Mouse (Mus musculus) hematopoietic stem cell, adult 5-6 weeks (primary cell): Measurements from ENCODE around the gene Ttyh3. TPM values are rescaled to one million over a fixed set of nuclear protein-coding genes. Genes with fewer than 3 reads are reported as not detected.
A peak's percentile ranks its signal among the peaks of the same experiment; 100 is the strongest.

Source experiments
- ATAC-seq, 2 experiments: fragments of 125-278 bp in 1 of 2; replicated peaks in 1 of 2; 2 replicates each; pipeline ENCODE4 v1.8.0; 2016 to 2017; ENCODE audit warnings: inconsistent platforms in 2 of 2, mild to moderate bottlenecking in 2 of 2, moderate number of reproducible peaks in 2 of 2, low read depth in 1 of 2, moderate TSS enrichment in 1 of 2; ENCODE audit not compliant: low FRiP score in 2 of 2, poor library complexity in 2 of 2, severe bottlenecking in 2 of 2, insufficient read depth in 1 of 2, low TSS enrichment in 1 of 2
- total RNA-seq: library from RNA; stranded (forward); fragments of 172-1452, 232-1000 nt; gene quantifications from 2 replicates; pipeline ENCODE4 v1.2.3, GENCODE M21; 2017

Ttyh3 gene
- total RNA-seq, 1 experiment from 2014 or later, result 11.3 TPM

DNA sequence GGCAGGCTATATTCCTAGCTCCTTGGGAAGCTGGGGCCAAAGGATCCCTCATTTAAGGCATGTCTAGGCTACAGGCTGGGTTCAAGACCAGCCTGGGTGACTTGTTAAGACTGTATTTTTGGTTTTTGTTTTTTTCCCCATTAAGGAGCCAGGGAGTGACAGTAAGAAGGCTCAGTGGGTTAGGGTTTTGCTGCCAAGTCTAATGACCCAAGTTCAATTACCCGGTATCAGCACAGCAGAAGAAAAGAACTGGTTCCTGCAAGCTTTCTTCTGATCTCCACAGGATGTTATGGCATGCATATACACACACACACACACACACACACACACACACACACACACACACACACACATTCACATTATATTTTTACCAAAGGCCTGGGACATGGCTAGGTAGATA lies 11.6 kb upstream of the Ttyh3 start:
- ATAC-seq, result no peak

GRCm38 (mm10) chr5:140659607-140660272 lies 10.9 kb upstream of the Ttyh3 start:
- no peak for ATAC-seq

DNA sequence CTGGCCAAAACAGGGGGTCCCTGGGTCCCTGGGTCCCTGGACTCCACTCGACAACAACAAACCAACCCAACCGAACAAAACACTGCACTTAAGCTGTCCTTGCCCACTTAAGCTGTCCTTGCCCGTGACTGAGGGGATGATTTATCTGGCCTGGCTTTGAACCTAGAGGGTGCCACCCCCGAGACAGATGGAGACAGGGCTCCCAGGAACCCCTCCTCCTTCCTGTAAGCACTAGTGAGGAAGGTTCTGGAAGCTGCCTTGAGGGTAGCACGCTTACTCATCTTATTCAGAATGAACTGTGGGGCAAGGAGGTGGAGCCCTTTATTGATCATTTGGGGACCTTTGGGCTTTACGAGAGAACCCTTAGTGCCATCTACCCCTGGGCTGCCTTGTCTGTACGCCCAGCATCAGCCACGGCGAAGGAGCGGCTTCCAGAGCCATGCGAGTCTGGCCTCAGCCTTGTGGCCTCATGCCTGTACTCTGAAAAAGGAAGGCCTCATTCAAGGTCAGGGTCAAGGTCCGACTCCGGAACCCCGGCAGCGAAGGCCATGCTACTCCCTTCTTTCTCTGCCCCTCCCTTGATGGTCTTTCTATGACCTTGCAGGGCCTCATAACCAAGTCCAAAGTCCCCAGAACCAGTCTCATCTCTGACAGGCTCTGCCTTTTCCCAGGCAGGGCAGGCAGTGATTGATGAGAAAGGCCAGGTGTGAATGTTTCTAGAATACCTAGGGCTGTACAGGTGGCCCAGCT lies 5.4 kb upstream of the Ttyh3 start:
- no peak for ATAC-seq

GRCm38 (mm10) chr5:140652587-140652986 lies 3.8 kb upstream of the Ttyh3 start:
- no peak for ATAC-seq

GRCm38 (mm10) chr5:140651231-140651630 lies 2.4 kb upstream of the Ttyh3 start:
- ATAC-seq, result no peak

- ATAC-seq, result no peak
These were observed 1.1 kb upstream of the Ttyh3 start for GRCm38 (mm10) chr5:140649881-140650414.

DNA sequence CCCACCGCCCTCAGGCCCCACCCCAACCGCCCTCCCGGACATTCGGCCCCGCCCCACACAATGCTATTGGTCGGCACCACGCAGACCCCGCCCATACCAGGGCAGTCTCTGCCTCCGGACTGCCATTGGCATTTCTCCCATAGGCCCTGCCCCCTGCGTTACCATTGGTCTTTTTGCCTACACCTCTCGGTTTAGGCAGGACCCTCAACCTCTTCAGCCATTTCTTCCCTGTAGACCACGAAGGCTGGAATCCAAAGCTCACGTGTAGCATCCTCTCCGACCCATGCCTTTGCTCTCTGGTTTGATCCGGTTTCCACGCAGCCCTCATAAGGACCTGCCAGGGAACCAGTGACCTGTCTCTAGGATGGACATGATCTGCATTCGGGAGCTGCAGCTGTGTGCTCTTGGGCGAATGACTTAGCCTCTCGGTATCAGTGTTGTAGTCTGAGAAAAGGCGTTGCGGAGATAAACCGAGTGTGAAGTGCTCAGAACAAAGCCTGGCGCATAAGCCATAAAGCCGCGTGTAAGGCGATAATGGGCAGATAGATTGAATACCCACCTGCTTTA lies 353 bp upstream of the Ttyh3 start:
- ATAC-seq, result peak; percentile 91 to 92

DNA sequence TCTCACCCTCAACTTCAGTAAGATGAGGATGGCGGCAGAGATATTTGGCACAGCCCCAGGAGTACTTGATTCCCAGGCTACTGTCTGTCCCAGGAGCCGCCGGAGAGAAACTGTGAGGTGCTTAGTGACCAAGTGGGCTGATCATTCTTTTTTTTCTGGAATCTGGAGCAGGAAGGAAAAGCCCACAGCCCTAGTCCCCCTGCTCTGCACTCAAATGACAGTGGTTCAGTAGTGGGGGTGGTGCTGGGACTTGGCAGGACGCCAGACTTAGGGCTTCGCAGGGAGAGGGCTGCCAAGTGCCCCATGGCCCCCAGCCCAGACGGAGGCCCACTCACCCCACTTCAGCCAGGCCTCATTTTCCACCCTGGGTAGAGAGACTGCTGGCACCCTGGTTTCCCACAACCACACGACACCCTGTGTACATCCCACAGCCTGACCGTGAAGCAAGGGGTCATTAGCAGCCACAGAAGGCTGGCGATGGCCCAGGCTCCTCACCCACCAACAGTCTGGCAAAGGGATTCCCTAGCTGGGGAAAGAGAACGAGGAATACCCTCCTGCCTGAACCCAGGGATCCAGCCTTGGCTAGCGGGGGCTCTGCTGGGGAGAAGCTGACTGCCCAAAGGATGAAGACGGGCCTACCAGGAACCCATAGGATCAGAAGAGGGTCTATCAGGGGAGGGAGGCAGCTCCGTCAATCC lies 861 bp downstream of the Ttyh3 start:
- no peak for ATAC-seq

- no peak for ATAC-seq
These were observed 1.6 kb downstream of the Ttyh3 start for GRCm38 (mm10) chr5:140647031-140647760.

- no peak for ATAC-seq
These were observed 2.7 kb downstream of the Ttyh3 start for GRCm38 (mm10) chr5:140646171-140646570.

DNA sequence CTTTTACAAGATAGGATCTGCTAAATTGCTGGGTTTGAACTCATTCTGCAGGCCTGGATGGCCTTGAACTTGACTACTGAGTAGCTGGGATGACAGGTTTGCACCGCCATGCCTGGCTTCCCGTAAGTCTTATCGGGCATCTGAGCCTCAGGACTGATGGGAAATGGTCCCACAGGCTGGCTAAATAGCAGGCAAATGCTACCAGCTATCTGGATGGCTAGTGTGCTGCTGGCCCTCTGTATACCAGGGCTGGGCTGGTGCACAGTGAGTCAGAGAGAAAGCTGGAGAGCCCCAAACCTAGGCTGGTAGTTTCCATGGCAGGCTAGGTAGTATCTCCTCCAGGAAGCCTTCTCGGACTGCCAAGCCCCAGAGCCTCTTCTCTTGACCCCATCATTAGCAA lies 3.4 kb downstream of the Ttyh3 start:
- no peak for ATAC-seq

DNA sequence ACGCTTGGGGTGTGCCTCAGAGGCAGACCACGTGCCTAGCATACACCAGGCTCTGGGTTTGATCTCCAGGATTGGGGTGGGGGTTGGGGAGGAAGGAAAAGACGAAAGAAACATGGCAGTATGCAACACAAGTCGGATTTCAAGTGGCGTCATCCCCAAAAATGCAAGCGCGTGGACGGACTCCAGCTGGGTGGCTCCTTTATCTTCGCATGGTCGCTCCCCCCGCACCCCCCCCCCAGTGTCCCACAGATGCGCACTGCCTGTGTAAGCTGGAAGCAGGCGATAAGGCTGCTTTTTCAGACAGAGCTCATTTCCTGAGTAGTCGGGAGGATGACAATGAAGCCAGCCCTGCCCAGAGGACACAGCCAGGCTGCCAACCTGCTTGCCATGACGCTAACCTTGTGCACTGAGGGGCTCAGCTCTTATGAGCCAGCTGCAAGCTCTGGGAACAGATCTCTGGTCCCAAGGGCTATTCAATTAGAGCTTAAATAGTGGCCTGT lies 4.1 kb downstream of the Ttyh3 start:
- peak in 1 of 2 experiments; percentile 4; a peak in 1 of 4 replicates for ATAC-seq

GRCm38 (mm10) chr5:140644263-140644662 lies 4.6 kb downstream of the Ttyh3 start:
- no peak for ATAC-seq

DNA sequence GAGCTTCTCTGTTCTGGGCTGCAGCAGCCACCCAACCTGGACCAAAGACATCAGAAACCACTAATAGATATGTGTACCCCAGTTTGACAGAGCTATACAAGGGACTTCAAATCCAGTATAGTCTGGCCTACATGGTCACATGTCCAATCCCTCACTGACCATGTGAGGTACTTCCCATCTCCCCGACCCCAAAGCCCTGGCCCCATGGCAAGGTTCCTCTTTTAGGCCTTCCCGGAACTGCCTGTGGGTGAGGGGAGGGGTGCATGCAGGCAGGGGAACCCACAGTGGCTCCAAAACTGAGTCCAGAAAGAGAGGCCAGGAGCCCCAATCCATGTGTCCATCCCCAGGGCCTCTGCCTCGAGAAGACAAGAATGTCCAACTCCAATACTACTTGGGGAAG lies 6.8 kb downstream of the Ttyh3 start:
- ATAC-seq, result peak; percentile 73 to 87

DNA sequence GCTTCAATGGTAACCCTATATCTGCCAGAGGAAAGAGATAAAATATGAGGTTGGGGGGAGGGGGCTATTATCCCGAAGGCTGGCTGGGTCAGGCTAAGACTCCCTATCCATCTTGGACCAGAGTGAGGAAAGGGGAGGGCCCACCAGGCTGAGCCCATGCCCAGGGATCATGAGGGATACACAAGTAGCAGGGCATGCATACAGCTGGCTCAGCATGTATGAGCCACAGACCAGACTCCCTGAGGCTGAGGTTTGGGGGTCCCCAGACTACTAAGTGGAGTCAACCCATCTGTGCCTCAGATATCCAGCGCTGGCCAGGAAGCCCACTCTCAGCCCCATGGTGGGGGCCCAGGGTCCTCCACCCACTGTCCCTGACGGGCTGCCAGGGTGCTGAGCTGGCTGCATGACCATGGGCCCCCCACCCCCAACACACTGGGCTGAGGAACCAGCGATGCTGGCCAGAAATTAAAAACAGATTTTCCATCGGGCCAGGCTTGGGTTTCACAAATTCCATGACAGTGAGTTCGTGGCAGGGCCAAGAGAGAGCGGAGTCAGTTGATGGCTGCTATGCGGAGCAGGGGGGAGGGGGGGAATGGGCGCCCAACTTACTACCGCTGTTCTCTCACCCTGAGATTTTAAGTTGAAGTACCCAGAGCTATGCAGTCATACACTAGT lies 7.4 kb downstream of the Ttyh3 start:
- ATAC-seq, result peak in 1 of 2 experiments; percentile 17; a peak in 1 of 4 replicates

DNA sequence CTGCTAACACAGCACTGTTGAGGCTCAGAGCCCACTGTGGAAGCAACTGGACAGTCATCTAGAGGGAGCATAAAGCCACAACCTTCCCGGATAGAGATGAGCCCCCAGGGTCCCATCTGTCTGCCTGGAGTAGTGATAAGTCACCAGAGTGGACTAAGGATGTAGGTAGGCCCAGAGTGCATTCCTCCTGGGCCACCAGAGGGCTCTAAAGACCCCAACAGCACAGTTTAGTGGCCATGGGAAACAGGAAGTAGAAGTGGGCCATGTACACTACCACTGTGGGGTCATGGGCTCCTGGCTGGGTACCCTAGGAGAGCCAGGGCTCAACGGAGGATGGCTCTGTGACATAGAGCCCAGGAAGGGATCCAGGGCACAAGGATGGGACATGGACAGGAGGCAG lies 8.0 kb downstream of the Ttyh3 start:
- peak in 1 of 2 experiments; percentile 29; a peak in 1 of 4 replicates for ATAC-seq
